Mouse (Mus musculus): ENCODE measurements at regions not wholly inside any gene's neighbourhood (a gene's known extent, or its start where the extent isn't known, plus 50 kb on each side); places are given as distances from the start of the nearest gene placed in this dataset.

- DNase-seq (ENCODE audit: extremely low spot score in 1 of 2, low spot score in 1 of 2): no peak
Observed at GRCm38 (mm10) chr7:36531559-36531958, 166.4 kb upstream of the Tshz3 start.

- DNase-seq (ENCODE audit: extremely low spot score in 1 of 2, low spot score in 1 of 2): no peak
Observed at GRCm38 (mm10) chr7:36538111-36538510, 159.8 kb upstream of the Tshz3 start.

- DNase-seq (ENCODE audit: extremely low spot score in 1 of 2, low spot score in 1 of 2): no peak
Observed at GRCm38 (mm10) chr7:36548007-36548406, 149.9 kb upstream of the Tshz3 start.

- no peak for DNase-seq (ENCODE audit: extremely low spot score in 1 of 2, low spot score in 1 of 2)
Observed at GRCm38 (mm10) chr7:36548440-36548839, 149.5 kb upstream of the Tshz3 start.

- no peak for DNase-seq (ENCODE audit: extremely low spot score in 1 of 2, low spot score in 1 of 2)
Observed at GRCm38 (mm10) chr7:36571061-36571460, 126.9 kb upstream of the Tshz3 start.

DNA sequence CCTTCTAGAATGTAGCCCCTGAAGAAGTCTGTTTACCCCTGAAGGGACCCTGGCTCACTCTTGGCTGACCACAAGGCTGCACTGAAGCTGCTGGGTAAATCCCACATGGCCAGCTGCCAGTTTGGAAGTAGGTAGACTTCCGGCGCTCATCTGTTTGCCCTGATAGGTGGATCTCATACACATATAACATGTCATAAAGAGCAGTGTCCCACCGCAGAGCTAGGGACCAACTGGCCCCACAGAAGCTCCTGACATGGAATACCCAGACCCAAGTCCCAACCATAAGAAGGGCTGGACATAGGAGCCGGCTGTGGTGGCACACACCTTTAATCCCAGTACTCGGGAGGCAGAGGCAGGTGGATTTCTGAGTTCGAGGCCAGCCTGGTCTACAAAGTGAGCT is 115.8 kb upstream of the Tshz3 start:
- DNase-seq (ENCODE audit: extremely low spot score in 1 of 2, low spot score in 1 of 2): no peak

DNA sequence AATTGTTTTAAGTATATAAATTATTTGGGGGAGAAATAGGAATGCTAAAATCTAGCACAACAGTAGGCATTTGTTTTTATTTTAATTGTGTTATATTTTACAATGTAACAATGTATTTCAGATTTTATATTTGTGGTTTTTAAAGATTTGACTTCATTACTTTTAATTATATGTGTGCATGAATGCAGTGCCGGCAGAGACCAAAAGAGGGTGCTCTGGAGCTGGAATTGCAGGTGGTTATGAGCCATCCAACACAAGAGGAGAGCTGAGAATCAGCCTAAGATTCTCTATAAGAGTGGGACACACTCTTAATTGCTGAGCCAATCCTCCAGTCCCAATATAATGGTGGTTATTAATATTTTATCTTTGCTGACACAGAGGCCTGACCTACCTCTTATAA is 112.9 kb upstream of the Tshz3 start:
- DNase-seq (ENCODE audit: extremely low spot score in 1 of 2, low spot score in 1 of 2): no peak

- no peak for DNase-seq (ENCODE audit: extremely low spot score in 1 of 2, low spot score in 1 of 2)
Observed at GRCm38 (mm10) chr7:36591496-36591895, 106.4 kb upstream of the Tshz3 start.

DNA sequence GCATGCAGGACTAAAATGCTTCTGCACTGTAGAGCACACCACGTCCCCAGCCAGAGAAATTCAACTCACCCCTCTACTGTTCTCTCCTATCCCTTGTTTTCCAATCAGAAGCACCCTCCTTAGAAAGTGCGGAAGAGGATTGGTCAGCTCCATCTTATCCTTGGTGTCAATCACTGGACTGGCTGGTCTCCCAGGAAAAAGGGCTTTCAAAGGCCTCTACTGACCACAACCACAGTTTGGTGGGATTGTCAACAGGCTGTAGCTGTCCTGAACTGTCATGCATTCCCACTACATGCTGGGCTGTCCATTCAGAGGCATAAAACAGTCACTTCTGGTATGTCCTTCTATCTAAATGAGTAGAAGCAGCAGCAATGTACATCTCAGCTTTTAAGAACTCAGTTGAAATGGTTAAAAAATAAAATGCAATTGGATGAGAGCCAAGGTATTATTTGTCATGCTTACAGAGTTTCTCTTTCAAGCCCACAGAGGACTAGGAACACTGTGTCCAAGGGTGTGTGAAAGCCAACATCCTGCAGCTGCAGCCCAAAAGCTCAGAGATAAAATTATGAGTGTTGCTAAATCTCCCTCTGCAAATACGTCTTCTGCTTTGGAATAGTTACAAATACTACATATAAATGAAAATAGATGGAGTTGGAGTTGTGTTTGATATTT is 101.2 kb upstream of the Tshz3 start:
- DNase-seq (ENCODE audit: extremely low spot score in 1 of 2, low spot score in 1 of 2): no peak

DNA sequence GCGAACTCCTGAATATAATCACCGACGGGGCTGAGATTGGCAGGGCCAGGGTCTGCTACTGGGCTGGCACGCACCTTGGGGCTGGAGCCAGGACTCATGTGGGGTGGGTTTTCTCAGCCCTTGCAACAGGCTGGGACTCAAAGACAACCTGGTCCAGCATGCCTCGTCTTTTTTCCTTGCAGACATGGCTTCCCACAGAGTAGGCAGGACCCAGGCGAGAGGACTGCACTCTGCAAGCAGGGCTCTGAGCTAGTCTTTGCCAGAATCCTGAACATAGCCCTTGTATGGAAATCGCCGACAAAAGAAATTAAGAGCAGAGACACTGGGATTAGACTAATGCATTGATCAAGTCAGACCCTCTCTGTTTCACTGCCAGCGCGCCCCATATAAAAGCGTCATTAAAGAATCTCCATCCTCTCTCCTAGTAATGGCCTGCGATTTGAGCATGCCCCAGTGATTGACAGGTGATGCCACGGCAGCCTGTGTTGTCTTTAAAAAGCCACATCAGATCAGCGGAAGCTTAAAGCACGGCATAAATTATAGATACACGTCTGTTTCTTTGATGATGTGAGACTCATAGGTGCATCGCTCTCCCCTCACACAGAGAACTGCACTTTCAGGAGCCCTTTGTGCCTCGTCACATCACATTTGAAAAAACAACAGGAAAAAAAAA is 92.8 kb upstream of the Tshz3 start:
- DNase-seq (ENCODE audit: extremely low spot score in 1 of 2, low spot score in 1 of 2): no peak

DNA sequence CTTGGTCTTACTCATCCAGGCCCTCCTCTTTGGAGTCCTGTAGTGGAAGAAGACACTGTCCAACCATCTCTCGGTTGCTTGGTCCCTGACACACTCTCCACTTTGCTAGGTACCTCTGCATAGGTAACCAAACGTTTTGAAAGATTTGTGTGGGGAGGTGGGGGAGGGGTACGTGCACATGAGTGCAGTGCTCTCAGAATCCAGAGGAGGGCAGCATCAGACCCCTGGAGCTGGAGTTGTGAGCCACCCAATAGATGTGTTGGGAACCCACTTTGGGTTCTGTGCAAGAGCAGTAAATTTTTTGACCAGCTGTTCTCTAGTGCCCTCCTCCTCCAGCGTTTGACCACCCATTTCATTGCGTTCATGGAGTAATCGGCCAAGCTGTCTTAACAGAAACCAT is 77.7 kb upstream of the Tshz3 start:
- DNase-seq (ENCODE audit: extremely low spot score in 1 of 2, low spot score in 1 of 2): no peak

GRCm38 (mm10) chr7:36644252-36644651 is 53.7 kb upstream of the Tshz3 start:
- no peak for DNase-seq (ENCODE audit: extremely low spot score in 1 of 2, low spot score in 1 of 2)

All from frontal cortex, adult 2 months (tissue).